Mouse (Mus musculus) CH12.LX (cell line): Measurements from ENCODE around the gene Slc22a7. TPM values are rescaled to one million over a fixed set of nuclear protein-coding genes. Genes with fewer than 3 reads are reported as not detected.

Source experiments
- DNase-seq: peaks from one replicate; pipeline ENCODE4 v3.0.0-alpha.2; 2013; ENCODE audit errors: extremely low read depth
- H3K27ac ChIP-seq: 2 replicates; pipeline ENCODE4 v1.5.1; 2012; ENCODE audit warnings: low read depth, mild to moderate bottlenecking, control low read depth, moderate library complexity; ENCODE audit not compliant: insufficient read depth
- H3K27me3 ChIP-seq: replicated peaks from 2 replicates; pipeline ENCODE3; 2012; ENCODE audit warnings: inconsistent platforms
- H3K36me3 ChIP-seq, 2 experiments: replicated peaks in 1 of 2; 2 replicates each; pipeline versions ENCODE3 to v1.6.1; 2012; ENCODE audit warnings: inconsistent platforms in 1 of 2, low read length in 1 of 2, mild to moderate bottlenecking in 1 of 2, mixed read lengths in 1 of 2, moderate library complexity in 1 of 2; ENCODE audit not compliant: control insufficient read depth in 1 of 2, insufficient read depth in 1 of 2
- H3K4me1 ChIP-seq, 2 experiments: 2 replicates each; pipeline ENCODE4 v1.6.1; 2012; ENCODE audit warnings: inconsistent platforms in 1 of 2, moderate library complexity in 1 of 2; ENCODE audit not compliant: insufficient read depth in 2 of 2, control insufficient read depth in 1 of 2
- H3K4me2 ChIP-seq: 2 replicates; pipeline ENCODE4 v1.6.1; 2012; ENCODE audit warnings: low read depth, mild to moderate bottlenecking, control low read depth; ENCODE audit not compliant: poor library complexity, insufficient read depth, severe bottlenecking
- H3K4me3 ChIP-seq, 3 experiments: fragments of 150-350 bp in 1 of 3; sonication (generic) in 1 of 3; replicated peaks in 1 of 3; 2 replicates each; pipeline versions ENCODE3 to v1.5.1; 2011 to 2012; ENCODE audit warnings: low read depth in 2 of 3, low read length in 2 of 3, mild to moderate bottlenecking in 2 of 3, moderate library complexity in 2 of 3, control low read depth in 1 of 3, improper control_type of control experiment in 1 of 3, inconsistent platforms in 1 of 3, mixed read lengths in 1 of 3; ENCODE audit not compliant: poor library complexity in 1 of 3
- H3K79me2 ChIP-seq: replicated peaks from 2 replicates; pipeline ENCODE4 v1.6.1; 2012; ENCODE audit warnings: mild to moderate bottlenecking, moderate library complexity; ENCODE audit not compliant: control insufficient read depth, poor library complexity, insufficient read depth, severe bottlenecking; ENCODE audit errors: extremely low read depth
- H3K9ac ChIP-seq: 2 replicates; pipeline ENCODE4 v1.6.1; 2012; ENCODE audit warnings: low read depth, mild to moderate bottlenecking, control low read depth, moderate library complexity; ENCODE audit not compliant: insufficient read depth
- H3K9me3 ChIP-seq: replicated peaks from 2 replicates; pipeline ENCODE3; 2012; ENCODE audit warnings: low read length, inconsistent platforms, mixed read lengths
- CTCF ChIP-seq, 2 experiments: IDR thresholded peaks in 1 of 2; conservative IDR thresholded peaks in 1 of 2; 2 replicates each; pipeline ENCODE4 v1.5.1; 2011 to 2012; ENCODE audit warnings: low read depth in 2 of 2, low read length in 2 of 2, improper control_type of control experiment in 1 of 2, inconsistent platforms in 1 of 2, mild to moderate bottlenecking in 1 of 2, moderate library complexity in 1 of 2
- EP300 ChIP-seq: IDR thresholded peaks from 2 replicates; pipeline ENCODE4 v1.6.1; 2011; ENCODE audit warnings: low read length, improper control_type of control experiment
- GABPA ChIP-seq: IDR thresholded peaks from 2 replicates; pipeline ENCODE4 v1.6.1; 2012; ENCODE audit warnings: low read depth, low read length, improper control_type of control experiment, inconsistent platforms; ENCODE audit not compliant: insufficient replicate concordance
- HCFC1 ChIP-seq: IDR thresholded peaks from 2 replicates; pipeline ENCODE4 v1.6.1; 2012; ENCODE audit warnings: low read depth, mild to moderate bottlenecking, inconsistent platforms, low read length, improper control_type of control experiment
- IRF4 ChIP-seq: IDR thresholded peaks from 2 replicates; pipeline ENCODE4 v1.6.1; 2014; ENCODE audit warnings: low read depth, mild to moderate bottlenecking, inconsistent platforms, low read length, improper control_type of control experiment
- JUN ChIP-seq: IDR thresholded peaks from 2 replicates; pipeline ENCODE4 v1.6.1; 2011; ENCODE audit warnings: low read depth, mild to moderate bottlenecking, low read length, improper control_type of control experiment, moderate library complexity; ENCODE audit not compliant: insufficient read depth
- KAT2A ChIP-seq: IDR thresholded peaks from 2 replicates; pipeline ENCODE4 v1.6.1; 2012; ENCODE audit warnings: low read length, improper control_type of control experiment, inconsistent platforms; ENCODE audit not compliant: insufficient replicate concordance
- MAX ChIP-seq: IDR thresholded peaks from 2 replicates; pipeline ENCODE4 v1.6.1; 2011; ENCODE audit warnings: low read length, improper control_type of control experiment
- MXI1 ChIP-seq: IDR thresholded peaks from 2 replicates; pipeline ENCODE4 v1.6.1; 2011; ENCODE audit warnings: mild to moderate bottlenecking, low read depth, low read length, improper control_type of control experiment
- MYC ChIP-seq: IDR thresholded peaks from 2 replicates; pipeline ENCODE4 v1.6.1; 2011; ENCODE audit warnings: low read depth, mild to moderate bottlenecking, improper control_type of control experiment, low read length
- NELFE ChIP-seq: IDR thresholded peaks from 2 replicates; pipeline ENCODE4 v1.6.1; 2011; ENCODE audit warnings: low read depth, low read length, improper control_type of control experiment
- NRF1 ChIP-seq: IDR thresholded peaks from 2 replicates; pipeline ENCODE4 v1.6.1; 2014; ENCODE audit warnings: low read depth, mild to moderate bottlenecking, inconsistent platforms, low read length, improper control_type of control experiment, moderate library complexity
- PAX5 ChIP-seq: IDR thresholded peaks from 2 replicates; pipeline ENCODE4 v1.6.1; 2012; ENCODE audit warnings: low read length, inconsistent platforms, mixed read lengths
- POLR2AphosphoS2 ChIP-seq: IDR thresholded peaks from 2 replicates; pipeline ENCODE4 v1.6.1; 2011; ENCODE audit warnings: low read depth, low read length, improper control_type of control experiment
- RAD21 ChIP-seq: IDR thresholded peaks from 2 replicates; pipeline ENCODE4 v1.6.1; 2011; ENCODE audit warnings: low read depth, mild to moderate bottlenecking, low read length, improper control_type of control experiment, moderate library complexity
- SMC3 ChIP-seq: IDR thresholded peaks from 2 replicates; pipeline ENCODE4 v1.6.1; 2011; ENCODE audit warnings: low read depth, low read length, improper control_type of control experiment
- TCF12 ChIP-seq: IDR thresholded peaks from 2 replicates; pipeline ENCODE4 v1.6.1; 2014; ENCODE audit warnings: low read depth, mild to moderate bottlenecking, inconsistent platforms, low read length, improper control_type of control experiment
- USF1 ChIP-seq: IDR thresholded peaks from 2 replicates; pipeline ENCODE4 v1.6.1; 2014; ENCODE audit warnings: low read depth, mild to moderate bottlenecking, inconsistent platforms, low read length, improper control_type of control experiment
- USF2 ChIP-seq: conservative IDR thresholded peaks from 2 replicates; pipeline ENCODE4 v1.6.1; 2011; ENCODE audit warnings: low read depth, low read length, improper control_type of control experiment
- dilution Hi-C: fragments of 300-500 bp; cut with MboI; formaldehyde crosslinking; loops from 2 replicates; pipeline ENCODE4 v1.14.3; 2020; ENCODE audit warnings: low sequenced_read_pairs; ENCODE audit not compliant: extremely low pct_unique_long_range_greater_than_20kb, extremely low pct_ligation_motif_present
- in situ Hi-C: fragments of 300-500 bp; cut with MboI; formaldehyde crosslinking; loops from 3 replicates; pipeline ENCODE4 v1.14.3; 2019; ENCODE audit warnings: low sequenced_read_pairs, low pct_ligation_motif_present, low pct_unique_long_range_greater_than_20kb, mixed read lengths
- polyA plus RNA-seq: library from polyadenylated mRNA; unstranded; fragments of >175 nt; gene quantifications from 2 replicates; pipeline ENCODE4 v1.2.1, GENCODE M21; 2012; ENCODE audit warnings: low read depth; ENCODE audit not compliant: insufficient read length
- total RNA-seq, 2 experiments: library from RNA; depleted of rRNA; stranded (reverse); fragments of 300-350 nt in 1 of 2; fragments of >200 nt in 1 of 2; gene quantifications; 2 replicates each; pipeline ENCODE4 v1.2.3; 2012 to 2014

Gene Slc22a7
- total and polyA plus RNA-seq, 3 experiments: not detected

GRCm38 (mm10) chr17:46436672-46437366, 1.4 kb downstream of the Slc22a7 start:
- Histone ChIP-seq H3K9ac (no peak overlapping the region), H3K9me3 (no peaks in the 10 kb centered on the region), H3K79me2 (no peaks in the 10 kb centered on the region), H3K27ac (no peak overlapping the region), H3K4me2 (no peak overlapping the region), H3K4me1 (no peaks in the 10 kb centered on the region), H3K4me3 (no peak overlapping the region), H3K27me3 (peaks cover 29% of the 10 kb centered on the region), H3K36me3 (no peaks in the 10 kb centered on the region)
- no peak for TF ChIP-seq JUN
- no peak for TF ChIP-seq TCF12
- peak in 1 of 2 experiments; percentile 68; a peak in 2 of 4 replicates for TF ChIP-seq CTCF (conservative IDR thresholded peaks at IDR 0.05 in 1 of 2, IDR thresholded peaks at IDR 0.05 in 1 of 2; ENCODE audit: low read depth in 2 of 2, low read length in 2 of 2)
- TF ChIP-seq SMC3: peak; percentile 64
- TF ChIP-seq RAD21: peak; percentile 40
- TF ChIP-seq MYC: no peak
- no peak for TF ChIP-seq NRF1
- no peak for TF ChIP-seq HCFC1
- peak; percentile 6 for DNase-seq
- in situ Hi-C loops: no loop called here
- dilution Hi-C loops: no loop called here

GRCm38 (mm10) chr17:46433627-46434026, 4.6 kb downstream of the Slc22a7 start:
- no peak overlapping the region for H3K4me2 ChIP-seq

More at GRCm38 (mm10) chr17:46433627-46434026, 4.6 kb downstream of the Slc22a7 start:
- no peaks in the 10 kb centered on the region for H3K79me2 ChIP-seq
- H3K9ac ChIP-seq: no peak overlapping the region
- H3K9me3 ChIP-seq: no peaks in the 10 kb centered on the region
- dilution Hi-C loops (no loop called here), in situ Hi-C loops (no loop called here)
- no peak overlapping the region for H3K27ac ChIP-seq
- no peak for TF ChIP-seq IRF4
- TF ChIP-seq MAX: no peak
- TF ChIP-seq JUN: no peak
- no peak for TF ChIP-seq HCFC1
- no peak for TF ChIP-seq PAX5
- no peak for TF ChIP-seq MXI1
- no peak for TF ChIP-seq EP300
- TF ChIP-seq USF2: no peak
- no peak for TF ChIP-seq NELFE
- TF ChIP-seq POLR2AphosphoS2: no peak
- no peak for TF ChIP-seq GABPA
- no peak for TF ChIP-seq USF1
- TF ChIP-seq KAT2A: no peak
- no peaks in the 10 kb centered on the region for H3K4me1 ChIP-seq
- H3K4me3 ChIP-seq: no peak overlapping the region
- H3K27me3 ChIP-seq: peaks cover 45% of the 10 kb centered on the region
- DNase-seq: no peak
- no peaks in the 10 kb centered on the region for H3K36me3 ChIP-seq
